Mouse (Mus musculus) neural tube, embryonic 12.5 days (tissue): ENCODE results near the gene Hnrnph1. TPM values are rescaled to one million over a fixed set of nuclear protein-coding genes. Genes with fewer than 3 reads are reported as not detected.

ENCODE experiments used
- ATAC-seq: fragments of 200-750 bp; cut with Nextera tagmentation; 2 replicates; pipeline ENCODE4 v1.8.0; 2017; ENCODE audit warnings: low read depth, mild to moderate bottlenecking, moderate TSS enrichment, moderate library complexity; ENCODE audit not compliant: low FRiP score
- H3K27ac ChIP-seq: fragments of 300-500 bp; sonication (generic); 2 replicates; pipeline ENCODE4 v1.5.1; 2016
- H3K27me3 ChIP-seq: fragments of 300-500 bp; sonication (generic); replicated peaks from 2 replicates; pipeline ENCODE4 v1.6.1; 2016; ENCODE audit warnings: mild to moderate bottlenecking
- H3K36me3 ChIP-seq: fragments of 300-500 bp; sonication (generic); 2 replicates; pipeline ENCODE4 v1.6.1; 2016; ENCODE audit warnings: mild to moderate bottlenecking
- H3K4me1 ChIP-seq: fragments of 300-500 bp; sonication (generic); 2 replicates; pipeline ENCODE4 v1.6.1; 2016
- H3K4me2 ChIP-seq: fragments of 300-500 bp; sonication (generic); replicated peaks from 2 replicates; pipeline ENCODE4 v1.6.1; 2016; ENCODE audit warnings: mild to moderate bottlenecking
- H3K4me3 ChIP-seq: fragments of 300-500 bp; sonication (generic); 2 replicates; pipeline ENCODE4 v1.5.1; 2016
- H3K9ac ChIP-seq: fragments of 300-500 bp; sonication (generic); 2 replicates; pipeline ENCODE4 v1.6.1; 2016; ENCODE audit warnings: mild to moderate bottlenecking
- H3K9me3 ChIP-seq: fragments of 300-500 bp; sonication (generic); 2 replicates; pipeline ENCODE4 v1.6.1; 2016; ENCODE audit warnings: mild to moderate bottlenecking
- WGBS: fragments of 180-500 bp; shearing (Covaris S2); methylation state at CpG from one replicate; pipeline ENCODE4 v1.1.7; 2016; 5-methylcytosine and 5-hydroxymethylcytosine counted together
- polyA plus RNA-seq: library from polyadenylated mRNA; unstranded; fragments of >200 nt; fragmentation: Nextera tagmentation; extraction: Ambion mirVana; gene quantifications from 2 replicates; pipeline ENCODE4 v1.2.1, GENCODE M21; 2016

The Hnrnph1 gene
- polyA plus RNA-seq = 635 and 665 TPM in 2 replicates

DNA sequence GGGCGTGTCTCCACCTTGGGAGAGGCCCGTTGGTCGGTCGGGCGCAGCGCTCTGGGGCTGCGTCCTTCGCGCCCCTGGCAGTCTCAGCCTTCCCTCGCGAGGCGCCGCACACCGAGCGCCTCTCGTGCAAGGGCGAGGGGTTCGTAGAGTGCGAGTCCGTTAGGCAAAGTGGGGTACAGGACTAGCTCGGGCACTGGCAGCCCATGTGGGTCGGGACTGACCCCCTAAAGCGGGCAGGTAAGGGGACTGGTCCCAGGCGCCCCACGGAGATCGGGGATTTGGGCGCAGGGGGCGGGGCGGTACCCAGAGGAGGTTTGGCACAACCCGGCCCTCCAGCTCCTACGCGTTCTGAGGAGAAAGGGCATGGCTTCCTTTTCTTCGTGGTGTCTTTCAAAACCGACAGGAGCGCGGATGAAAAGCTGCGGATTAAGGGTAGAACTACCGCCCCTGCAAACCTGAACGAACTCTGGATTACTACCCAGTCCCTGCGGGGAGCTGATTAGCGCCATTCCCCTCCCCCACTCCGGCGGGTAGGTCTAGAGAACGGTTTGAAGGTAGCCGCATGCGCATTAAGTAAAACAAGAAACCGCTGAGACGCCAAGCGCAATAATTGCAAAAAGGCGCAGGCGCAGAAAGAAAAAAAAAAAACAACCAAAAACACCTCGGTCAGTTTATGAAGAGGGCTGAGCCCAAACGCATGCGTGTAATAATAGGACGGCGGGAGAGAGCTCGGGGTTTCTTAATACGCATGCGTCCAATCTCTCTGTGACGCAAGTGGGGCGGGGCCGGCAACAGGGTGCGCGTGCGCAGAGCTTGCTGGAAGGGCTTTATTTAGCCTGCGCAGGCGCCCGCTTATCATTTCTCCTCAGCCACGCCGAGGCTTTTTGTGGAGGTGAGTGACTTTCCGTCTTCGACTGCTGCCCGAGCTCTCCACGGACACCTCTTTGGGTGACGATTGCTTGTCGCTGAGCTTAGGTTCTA, at the start of gene Hnrnph1:
TSS of gene Hnrnph1 (plus strand) at position 80 of the 981 bp plus-strand sequence.
- Histone ChIP-seq H3K4me2 (peak within 1 kb of the TSS; percentile 80), H3K36me3 (peaks cover 16% of the 10 kb centered on the region), H3K4me3 (peak within 1 kb of the TSS; percentile 86), H3K4me1 (peaks cover 18% of the 10 kb centered on the region), H3K27ac (peak within 1 kb of the TSS; percentile 99), H3K9ac (peak within 1 kb of the TSS; percentile 99), H3K27me3 (no peaks in the 10 kb centered on the region), H3K9me3 (no peaks in the 10 kb centered on the region)
- WGBS = under 1% methylated on average over 76 of the region's 76 CpGs
- peak; percentile 92 for ATAC-seq

DNA sequence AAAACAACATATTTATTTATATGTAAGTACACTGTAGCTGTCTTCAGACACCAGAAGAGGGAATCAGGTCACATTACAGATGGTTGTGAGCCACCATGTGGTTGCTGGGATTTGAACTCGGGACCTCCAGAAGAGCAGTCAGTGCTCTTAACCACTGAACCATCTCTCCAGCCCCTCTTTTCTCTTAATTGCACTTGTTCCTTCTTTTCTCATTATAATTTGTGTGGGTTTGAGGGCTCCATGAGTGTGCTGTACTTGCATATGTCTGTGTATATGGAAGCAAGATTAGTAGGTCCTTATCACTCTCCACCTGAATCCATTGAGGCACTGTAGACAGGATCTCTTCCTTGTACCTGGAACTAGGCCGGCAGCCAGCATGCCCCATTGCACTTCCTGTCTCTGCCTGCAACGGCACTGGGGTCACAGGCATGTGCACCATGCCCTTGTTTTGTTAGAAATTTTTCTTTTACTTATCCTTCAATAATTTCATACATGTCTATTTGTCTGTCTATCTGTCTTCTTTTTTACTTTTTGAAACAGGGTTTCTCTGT, 48.6 kb upstream of the Hnrnph1 start:
- no peaks in the 10 kb centered on the region; the same call in 1 of the 2 replicates for H3K36me3 ChIP-seq
- no peak for ATAC-seq
- H3K9ac ChIP-seq = no peak overlapping the region
- no peak overlapping the region for H3K4me2 ChIP-seq
- no peak overlapping the region for H3K4me3 ChIP-seq
- no peak overlapping the region for H3K27ac ChIP-seq
- H3K27me3 ChIP-seq = no peaks in the 10 kb centered on the region
- no peaks in the 10 kb centered on the region for H3K9me3 ChIP-seq
- WGBS = 90% methylated on average over 3 of the region's 3 CpGs
- peaks cover 18% of the 10 kb centered on the region for H3K4me1 ChIP-seq

DNA sequence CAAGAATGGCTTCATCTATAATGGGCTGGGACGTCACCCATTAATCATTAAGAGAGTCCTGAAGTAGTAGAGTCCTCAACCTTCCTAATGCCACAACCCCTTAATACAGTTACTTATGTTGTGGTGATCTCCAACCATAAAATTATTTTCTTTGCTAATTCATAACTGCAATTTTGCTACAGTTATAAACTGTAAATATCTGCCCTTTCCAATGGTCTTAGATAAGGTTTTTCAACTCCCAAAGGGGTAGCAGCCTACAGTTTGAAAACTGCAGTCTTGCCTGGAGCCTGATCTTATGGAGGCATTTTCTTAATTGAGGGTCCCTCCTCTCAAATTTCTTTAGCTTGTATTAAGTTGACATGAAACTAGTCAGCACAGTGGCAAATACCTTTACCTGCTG, 47.4 kb upstream of the Hnrnph1 start:
- no peaks in the 10 kb centered on the region; the same call in 1 of the 2 replicates for H3K36me3 ChIP-seq
- peaks cover 9% of the 10 kb centered on the region for H3K4me1 ChIP-seq
- H3K9me3 ChIP-seq = no peaks in the 10 kb centered on the region
- no peak overlapping the region for H3K27ac ChIP-seq
- no peaks in the 10 kb centered on the region for H3K27me3 ChIP-seq
- no peak for ATAC-seq
- no peak overlapping the region for H3K4me2 ChIP-seq
- 90% methylated on average over 1 of the region's 1 CpGs for WGBS
- H3K4me3 ChIP-seq = no peak overlapping the region
- no peak overlapping the region for H3K9ac ChIP-seq

DNA sequence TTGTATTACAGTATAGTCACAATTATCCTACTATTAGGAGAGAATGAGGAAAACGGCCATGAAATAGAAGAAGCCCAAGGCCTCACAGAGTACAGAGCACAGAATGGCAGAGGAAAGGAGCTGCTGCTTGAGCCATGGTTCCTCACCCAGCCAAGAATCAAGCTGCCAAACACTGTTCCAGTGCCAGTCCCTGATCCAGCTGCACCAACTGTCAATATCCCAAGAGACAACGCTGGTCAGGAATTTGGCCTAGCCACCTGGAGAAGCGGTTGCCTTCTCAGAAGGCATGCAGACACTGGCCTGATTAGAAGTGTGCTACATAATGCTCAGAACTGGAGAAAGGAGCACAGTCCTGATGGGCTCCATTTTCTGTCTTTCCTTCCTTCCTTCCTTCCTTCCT, 43.6 kb upstream of the Hnrnph1 start:
- Histone ChIP-seq H3K9ac (no peak overlapping the region), H3K4me2 (no peak overlapping the region), H3K36me3 (no peaks in the 10 kb centered on the region; the same call in 1 of the 2 replicates), H3K4me3 (no peak overlapping the region), H3K9me3 (no peaks in the 10 kb centered on the region), H3K27me3 (no peaks in the 10 kb centered on the region), H3K27ac (no peak overlapping the region), H3K4me1 (no peaks in the 10 kb centered on the region)
- no peak for ATAC-seq
- WGBS = 93% methylated on average over 3 of the region's 3 CpGs

DNA sequence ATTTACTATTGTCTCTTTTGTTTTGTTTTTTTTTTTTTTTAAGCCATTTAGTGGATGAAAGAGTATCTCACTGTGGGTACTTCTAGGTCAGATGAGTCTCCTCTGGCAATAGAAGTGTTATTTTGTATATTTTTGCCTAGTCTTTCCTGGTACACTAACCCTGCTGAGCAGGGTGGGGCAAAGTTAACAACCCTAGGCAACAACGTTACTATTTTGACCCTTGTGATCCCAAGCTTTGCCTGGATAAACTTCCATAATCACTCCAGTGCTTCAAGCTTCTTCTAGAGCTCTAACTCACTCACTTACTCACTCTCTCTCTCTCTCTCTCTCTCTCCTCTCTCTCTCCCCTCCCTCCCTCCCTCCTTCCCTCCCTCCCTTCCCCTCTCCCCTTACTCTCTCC, 40.7 kb upstream of the Hnrnph1 start:
- no peaks in the 10 kb centered on the region for H3K4me1 ChIP-seq
- 59% methylated on average over 1 of the region's 1 CpGs for WGBS
- no peak overlapping the region for H3K27ac ChIP-seq
- no peak overlapping the region for H3K4me2 ChIP-seq
- H3K9me3 ChIP-seq = no peaks in the 10 kb centered on the region
- no peak for ATAC-seq
- H3K4me3 ChIP-seq = no peak overlapping the region
- H3K36me3 ChIP-seq = no peaks in the 10 kb centered on the region
- no peaks in the 10 kb centered on the region for H3K27me3 ChIP-seq
- no peak overlapping the region for H3K9ac ChIP-seq

DNA sequence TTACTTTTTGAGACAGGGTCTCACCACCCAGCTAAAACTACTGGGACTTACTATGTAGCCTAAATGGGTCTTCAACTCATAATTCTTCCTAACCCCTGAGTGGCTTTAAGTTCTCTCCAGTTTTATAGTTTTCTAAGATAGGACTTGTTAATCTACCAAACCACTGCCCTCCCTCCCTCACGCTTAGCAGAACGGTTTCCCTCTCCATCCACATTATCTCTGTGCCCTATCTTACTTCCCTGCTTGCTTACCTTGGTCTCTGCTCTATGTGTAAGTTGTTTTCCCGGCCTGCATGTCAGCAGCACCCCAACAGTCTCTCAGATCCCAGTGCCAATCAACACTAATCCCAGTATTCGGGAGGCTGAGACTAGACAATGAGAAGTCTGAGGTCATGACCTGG, 39.9 kb upstream of the Hnrnph1 start:
- ATAC-seq = no peak
- whole genome bisulfite sequencing = 74% methylated on average over 4 of the region's 4 CpGs
- no peak overlapping the region for H3K27ac ChIP-seq

DNA sequence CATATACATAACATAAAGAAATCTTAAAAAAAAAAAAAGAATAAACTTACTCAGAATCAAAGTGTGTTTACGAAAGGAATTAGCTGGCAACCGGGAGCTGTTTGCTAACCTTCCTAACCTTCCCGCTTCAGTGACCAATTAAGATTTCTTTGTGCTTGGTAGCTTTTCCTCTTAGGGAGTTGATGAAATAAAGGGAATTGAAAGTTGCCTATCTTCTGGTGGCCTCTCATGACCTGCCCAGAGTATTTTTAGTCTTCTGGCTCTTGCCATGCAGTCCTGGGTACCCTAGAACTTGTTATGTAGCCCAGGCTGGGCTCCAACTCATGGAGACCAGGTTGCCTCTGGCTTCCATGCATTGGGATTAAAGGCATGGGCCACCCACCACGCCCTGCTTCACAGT, 31.3 kb upstream of the Hnrnph1 start:
- no peak overlapping the region for H3K4me2 ChIP-seq
- H3K9me3 ChIP-seq = no peaks in the 10 kb centered on the region
- WGBS = 86% methylated on average over 4 of the region's 4 CpGs
- ATAC-seq = no peak
- no peak overlapping the region for H3K4me3 ChIP-seq
- no peaks in the 10 kb centered on the region for H3K36me3 ChIP-seq
- H3K4me1 ChIP-seq = no peaks in the 10 kb centered on the region
- no peaks in the 10 kb centered on the region for H3K27me3 ChIP-seq
- no peak overlapping the region for H3K9ac ChIP-seq
- H3K27ac ChIP-seq = no peak overlapping the region

More for the DNA sequence above, 39.9 kb upstream of the Hnrnph1 start:
- Histone ChIP-seq H3K27me3 (no peaks in the 10 kb centered on the region), H3K4me2 (no peak overlapping the region), H3K36me3 (no peaks in the 10 kb centered on the region), H3K4me1 (no peaks in the 10 kb centered on the region), H3K9ac (no peak overlapping the region), H3K9me3 (no peaks in the 10 kb centered on the region), H3K4me3 (no peak overlapping the region)

DNA sequence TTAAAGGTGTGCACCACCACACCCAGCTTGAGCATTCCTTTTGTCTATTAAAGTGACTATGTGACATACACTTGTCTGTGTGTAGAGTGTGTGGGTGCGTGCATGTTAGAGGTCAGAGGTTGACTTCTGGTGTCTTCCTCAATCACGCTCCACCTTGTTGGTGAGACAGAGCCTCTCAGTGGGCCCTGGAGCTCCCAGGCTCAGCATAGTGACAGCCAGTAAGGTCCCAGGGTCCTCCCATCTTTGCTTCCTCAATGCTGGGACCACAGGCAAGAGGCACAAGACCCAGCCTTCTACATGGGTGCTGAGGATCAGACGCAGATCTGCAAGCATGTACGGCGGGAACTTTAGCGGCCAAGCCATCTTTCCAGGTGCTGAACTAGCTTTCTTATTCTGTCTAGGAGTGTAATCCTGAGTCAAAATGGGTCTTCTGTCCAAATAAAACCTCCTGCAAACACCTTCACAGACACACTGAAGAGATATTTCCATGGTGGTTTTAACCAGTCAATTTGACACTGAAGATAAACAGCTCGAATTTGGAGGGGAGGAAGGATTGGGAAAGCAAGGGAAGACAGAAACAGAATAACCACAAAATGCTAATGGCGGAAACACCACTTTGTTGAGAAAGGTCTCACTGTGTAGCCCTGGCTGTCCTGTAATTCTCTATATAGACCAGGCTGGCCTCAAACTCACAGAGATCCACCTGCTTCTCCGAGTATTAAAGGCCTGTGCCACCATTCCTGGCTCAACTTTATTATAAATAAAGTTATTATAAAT, 30.3 kb upstream of the Hnrnph1 start:
- Histone ChIP-seq H3K27ac (no peak overlapping the region), H3K4me3 (no peak overlapping the region), H3K9ac (no peak overlapping the region), H3K9me3 (no peaks in the 10 kb centered on the region), H3K4me1 (no peaks in the 10 kb centered on the region), H3K4me2 (no peak overlapping the region), H3K36me3 (no peaks in the 10 kb centered on the region), H3K27me3 (no peaks in the 10 kb centered on the region)
- WGBS = 87% methylated on average over 9 of the region's 9 CpGs
- no peak for ATAC-seq

DNA sequence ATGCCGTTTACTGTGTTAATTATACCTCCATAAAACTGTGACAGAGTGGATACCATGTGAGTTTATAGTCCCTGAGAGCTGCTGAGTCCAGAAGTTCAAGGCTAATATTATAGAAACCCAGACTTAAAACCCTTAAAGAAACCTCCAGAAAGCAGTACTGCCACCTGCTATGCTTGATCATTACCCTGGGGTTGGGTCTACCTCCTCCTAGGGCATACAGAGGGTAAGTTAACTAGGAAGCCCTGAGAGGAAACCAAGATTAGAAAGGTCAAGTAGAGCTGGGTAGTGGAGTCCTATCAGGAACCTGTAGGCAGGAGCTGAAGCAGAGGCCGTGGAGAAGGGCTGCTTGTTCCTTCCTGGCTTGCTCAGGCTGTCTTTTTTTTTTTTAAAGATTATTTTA, 24.6 kb upstream of the Hnrnph1 start:
- Histone ChIP-seq H3K4me2 (no peak overlapping the region), H3K9ac (no peak overlapping the region), H3K27ac (no peak overlapping the region), H3K36me3 (no peaks in the 10 kb centered on the region), H3K4me3 (no peak overlapping the region), H3K27me3 (no peaks in the 10 kb centered on the region), H3K9me3 (no peaks in the 10 kb centered on the region), H3K4me1 (no peaks in the 10 kb centered on the region)
- ATAC-seq = no peak
- 73% methylated on average over 2 of the region's 2 CpGs for WGBS

DNA sequence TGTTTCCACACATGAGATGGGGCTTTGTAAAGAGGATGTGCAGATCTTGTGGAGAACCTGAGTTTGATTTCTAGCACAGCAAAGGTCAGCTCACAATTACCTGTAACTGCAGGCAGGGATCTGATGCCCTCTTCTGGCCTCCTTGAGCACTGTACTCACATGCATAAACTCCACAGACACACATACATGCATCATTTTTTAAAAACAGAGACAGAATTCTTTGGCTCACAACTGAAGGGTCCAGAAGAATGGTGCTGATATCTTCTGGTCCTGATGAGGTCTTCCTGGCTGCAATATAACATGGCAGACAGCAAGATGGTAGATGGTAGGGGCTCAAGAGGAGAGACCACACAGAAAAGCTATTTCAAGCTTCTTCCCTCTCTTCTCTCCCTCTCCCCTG, 22.6 kb upstream of the Hnrnph1 start, which contains the start of gene Cby3:
TSS of gene Cby3 (plus strand) at position 301 of the 400 bp plus-strand sequence.
- Histone ChIP-seq H3K9me3 (no peaks in the 10 kb centered on the region), H3K4me2 (no peak within 1 kb of the TSS)
- ATAC-seq = no peak

DNA sequence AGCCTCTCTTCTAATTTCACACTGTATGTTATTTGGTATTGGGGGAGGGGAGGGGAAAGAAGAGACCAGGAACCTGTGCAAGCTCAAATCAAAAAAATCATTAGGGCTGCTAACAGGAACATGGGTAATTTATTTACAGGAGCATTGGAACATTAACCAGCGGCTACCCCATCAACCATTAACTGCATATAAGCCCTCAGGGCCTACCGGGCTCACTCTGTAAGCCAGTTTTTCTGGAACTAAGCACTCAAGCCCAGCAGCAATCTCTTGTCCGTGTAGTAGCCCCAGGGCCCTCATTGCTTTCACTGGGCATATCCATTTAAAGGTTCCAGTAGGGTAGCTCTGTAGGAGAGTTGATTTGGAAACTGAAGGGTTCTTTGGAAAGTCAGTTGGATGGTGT, 21.9 kb upstream of the Hnrnph1 start:
- Histone ChIP-seq H3K4me2 (no peak overlapping the region), H3K4me1 (peaks cover 8% of the 10 kb centered on the region), H3K9me3 (no peaks in the 10 kb centered on the region), H3K27ac (no peak overlapping the region), H3K4me3 (no peak overlapping the region), H3K27me3 (peaks cover 13% of the 10 kb centered on the region; the same call in 1 of the 2 replicates), H3K36me3 (no peaks in the 10 kb centered on the region), H3K9ac (no peak overlapping the region)
- 80% methylated on average over 3 of the region's 3 CpGs for WGBS
- no peak for ATAC-seq

More for the DNA sequence above, 22.6 kb upstream of the Hnrnph1 start, which contains the start of gene Cby3:
- Histone ChIP-seq H3K4me1 (peaks cover 4% of the 10 kb centered on the region), H3K27ac (no peak within 1 kb of the TSS), H3K9ac (no peak within 1 kb of the TSS), H3K27me3 (peaks cover 11% of the 10 kb centered on the region; the same call in 1 of the 2 replicates), H3K36me3 (no peaks in the 10 kb centered on the region), H3K4me3 (no peak within 1 kb of the TSS)

DNA sequence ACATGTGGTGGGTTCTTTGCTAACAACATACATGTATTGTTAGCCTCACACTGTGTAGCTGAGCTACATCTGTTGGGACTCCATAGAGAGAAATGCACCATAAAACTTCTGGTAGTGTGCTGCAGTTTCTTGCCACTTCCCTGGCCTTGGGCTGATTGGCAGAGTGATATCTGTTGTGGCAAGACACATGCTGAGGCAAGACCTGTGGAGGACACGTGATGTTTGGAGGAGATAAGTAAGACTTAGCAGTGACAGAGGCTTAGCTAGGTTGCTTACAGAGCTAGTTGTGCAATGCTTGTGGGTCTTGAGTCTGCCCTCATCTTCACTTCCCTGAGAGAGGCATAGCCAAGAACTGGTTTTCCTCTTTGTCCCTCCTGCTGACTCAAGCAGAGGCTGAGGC, 21.4 kb upstream of the Hnrnph1 start:
- H3K4me2 ChIP-seq = no peak overlapping the region
- ATAC-seq = no peak
- 83% methylated on average over 1 of the region's 1 CpGs for WGBS

More for the DNA sequence above, 21.4 kb upstream of the Hnrnph1 start:
- Histone ChIP-seq H3K36me3 (no peaks in the 10 kb centered on the region), H3K9me3 (no peaks in the 10 kb centered on the region), H3K4me1 (peaks cover 8% of the 10 kb centered on the region), H3K27ac (no peak overlapping the region), H3K27me3 (peaks cover 14% of the 10 kb centered on the region; the same call in 1 of the 2 replicates), H3K4me3 (no peak overlapping the region), H3K9ac (no peak overlapping the region)
